Mouse (Mus musculus): Measurements from ENCODE around the gene Gm3269.
"Not testable (repeated sequence)": the region's sequence is repeated elsewhere in the genome, so short reads cannot be mapped to it uniquely, and the experiment has no call there.

Gm3269 gene

GRCm38 (mm10) chr14:4837806-4838205 lies at the start of gene Gm3269:
Gene Gm3269, plus strand, starts transcription at chr14:4838106.
- DNase-seq, result not testable (repeated sequence)

GRCm38 (mm10) chr14:4806421-4806820 lies 31.5 kb upstream of the Gm3269 start:
- DNase-seq, result peak; percentile 6

- DNase-seq, result peak; percentile 1
Observed at GRCm38 (mm10) chr14:4821950-4822349, 16.0 kb upstream of the Gm3269 start.

GRCm38 (mm10) chr14:4855299-4855980 lies 17.5 kb downstream of the Gm3269 start, which contains the start of gene Gm3264:
Gene Gm3264, plus strand, starts transcription at chr14:4855576.
- DNase-seq, result peak; percentile 6

- not testable (repeated sequence) for DNase-seq
Observed at GRCm38 (mm10) chr14:4892116-4892515, 54.2 kb downstream of the Gm3269 start, which contains the start of gene Gm3278. Gene Gm3278, plus strand, starts transcription at chr14:4892416.

All from kidney, postnatal 14 days (tissue).